Mouse (Mus musculus) adrenal gland, postnatal 14 days (tissue): ENCODE data around the gene Wee1. TPM values are rescaled to one million over a fixed set of nuclear protein-coding genes. Genes with fewer than 3 reads are reported as not detected.

Experiments used
- total RNA-seq: library from RNA; stranded (reverse); gene quantifications from 2 replicates; pipeline ENCODE4 v1.2.3, GENCODE M21; 2021

The Wee1 gene
- total RNA-seq, 1 experiment from 2014 or later, result 15.3 TPM

Other genes with a start within 250 kb of the Wee1 start
- 128 and 133 TPM in 2 replicates for gene Dennd5a, start 161.6 kb upstream of the Wee1 start, total RNA-seq
- 37.5 and 46.1 TPM in 2 replicates for gene Tmem41b, start 135.1 kb upstream of the Wee1 start, total RNA-seq
- gene Ipo7, start 103.8 kb upstream of the Wee1 start, total RNA-seq, result 95.0 and 96.7 TPM in 2 replicates
- 10.9 and 15.4 TPM in 2 replicates for gene Zfp143, start 60.8 kb upstream of the Wee1 start, total RNA-seq
- 17.2 and 28.1 TPM in 2 replicates for gene Swap70, start 99.7 kb downstream of the Wee1 start, total RNA-seq